Mouse (Mus musculus) myocyte (in vitro differentiated cells): ENCODE results near the gene Fam131a. TPM values are rescaled to one million over a fixed set of nuclear protein-coding genes. Genes with fewer than 3 reads are reported as not detected.
A peak's percentile ranks its signal among the peaks of the same experiment; 100 is the strongest.

Experiments used
- H3K27me3 ChIP-seq: one replicate; pipeline ENCODE4 v1.6.1; 2011; ENCODE audit not compliant: control insufficient read depth, insufficient read depth, insufficient read length
- H3K36me3 ChIP-seq: one replicate; pipeline ENCODE4 v1.6.1; 2011; ENCODE audit not compliant: control insufficient read depth, insufficient read depth
- H3K4me2 ChIP-seq: one replicate; pipeline ENCODE4 v1.6.1; 2011; ENCODE audit warnings: low read depth, control low read depth
- H3K4me3 ChIP-seq: one replicate; pipeline ENCODE4 v1.5.1; 2011; ENCODE audit warnings: mild to moderate bottlenecking, control low read depth, moderate library complexity
- H3K79me2 ChIP-seq: one replicate; pipeline ENCODE4 v1.6.1; 2011; ENCODE audit not compliant: control insufficient read depth, insufficient read depth
- H3ac ChIP-seq: one replicate; pipeline ENCODE4 v1.6.1; 2011; ENCODE audit not compliant: control insufficient read depth, insufficient read length
- CEBPB ChIP-seq: IDR thresholded peaks from 2 replicates; pipeline ENCODE4 v1.6.1; 2011; ENCODE audit warnings: mild to moderate bottlenecking, moderate library complexity; ENCODE audit not compliant: poor library complexity, insufficient read depth, severe bottlenecking
- E2F4 ChIP-seq: IDR thresholded peaks from one replicate; pipeline ENCODE4 v1.6.1; 2011; ENCODE audit warnings: mild to moderate bottlenecking, control low read depth, moderate library complexity; ENCODE audit not compliant: insufficient read depth
- MAX ChIP-seq: IDR thresholded peaks from one replicate; pipeline ENCODE4 v1.6.1; 2011; ENCODE audit warnings: low read depth, mild to moderate bottlenecking, control low read depth
- MYOD1 ChIP-seq, 3 experiments: IDR thresholded peaks; one replicate each; pipeline ENCODE4 v1.6.1; 2011; ENCODE audit warnings: control low read depth in 2 of 3, low read depth in 2 of 3, mild to moderate bottlenecking in 2 of 3, moderate library complexity in 1 of 3; ENCODE audit not compliant: insufficient read length in 2 of 3, control insufficient read depth in 1 of 3
- MYOG ChIP-seq, 3 experiments: IDR thresholded peaks; one replicate each; pipeline ENCODE4 v1.6.1; 2011; ENCODE audit warnings: control low read depth in 2 of 3, low read depth in 2 of 3, mild to moderate bottlenecking in 2 of 3; ENCODE audit not compliant: insufficient read length in 2 of 3, control insufficient read depth in 1 of 3, insufficient read depth in 1 of 3
- POLR2A ChIP-seq: IDR thresholded peaks from one replicate; pipeline ENCODE4 v1.6.1; 2011; ENCODE audit warnings: low read depth, mild to moderate bottlenecking, control low read depth, moderate library complexity; ENCODE audit not compliant: insufficient read length
- POLR2AphosphoS2 ChIP-seq: IDR thresholded peaks from one replicate; pipeline ENCODE4 v1.6.1; 2011; ENCODE audit warnings: low read depth, control low read depth; ENCODE audit not compliant: insufficient read length
- REST ChIP-seq: IDR thresholded peaks from one replicate; pipeline ENCODE4 v1.6.1; 2011; ENCODE audit warnings: mild to moderate bottlenecking, control low read depth, moderate library complexity; ENCODE audit not compliant: insufficient read depth, insufficient read length
- SRF ChIP-seq: IDR thresholded peaks from one replicate; pipeline ENCODE4 v1.6.1; 2011; ENCODE audit warnings: low read depth; ENCODE audit not compliant: control insufficient read depth, insufficient read length
- TCF12 ChIP-seq: IDR thresholded peaks from one replicate; pipeline ENCODE4 v1.6.1; 2011; ENCODE audit warnings: mild to moderate bottlenecking, control low read depth; ENCODE audit not compliant: poor library complexity, insufficient read depth, severe bottlenecking
- TCF3 ChIP-seq: IDR thresholded peaks from one replicate; pipeline ENCODE4 v1.6.1; 2011; ENCODE audit warnings: low read depth, control low read depth; ENCODE audit not compliant: insufficient read length
- USF1 ChIP-seq: IDR thresholded peaks from one replicate; pipeline ENCODE4 v1.6.1; 2011; ENCODE audit warnings: low read depth, mild to moderate bottlenecking, control low read depth, moderate library complexity
- polyA plus RNA-seq: library from polyadenylated mRNA; unstranded; fragments of >200 nt; fragmentation: generic; extraction: Trizol; gene quantifications from one replicate; pipeline ENCODE4 v1.2.1, GENCODE M21; 2012; ENCODE audit warnings: missing spikeins

Fam131a gene
- polyA plus RNA-seq, 1 experiment, result 0.62 TPM

- TF ChIP-seq MAX, result no peak
- no peak for TF ChIP-seq TCF3
- no peak for TF ChIP-seq SRF
- no peak for TF ChIP-seq CEBPB
- no peak for TF ChIP-seq TCF12
- TF ChIP-seq MYOG (IDR thresholded peaks at IDR 0.05; ENCODE audit: control insufficient read depth in 1 of 3, insufficient read depth in 1 of 3, insufficient read length in 2 of 3, low read depth in 2 of 3), result no peak
- no peak for TF ChIP-seq POLR2A
- TF ChIP-seq POLR2AphosphoS2, result no peak
- TF ChIP-seq USF1, result no peak
- no peak for TF ChIP-seq E2F4
- TF ChIP-seq MYOD1 (IDR thresholded peaks at IDR 0.05; ENCODE audit: control insufficient read depth in 1 of 3, insufficient read length in 2 of 3, low read depth in 2 of 3), result no peak
- no peak for TF ChIP-seq REST
- H3K79me2 ChIP-seq, result no peaks in the 10 kb centered on the region
- no peaks in the 10 kb centered on the region for H3K36me3 ChIP-seq
- H3K4me3 ChIP-seq, result no peak overlapping the region
- no peak overlapping the region for H3ac ChIP-seq
- no peaks in the 10 kb centered on the region for H3K27me3 ChIP-seq
- H3K4me2 ChIP-seq, result no peak overlapping the region
These were observed 46.8 kb downstream of the Fam131a start for GRCm38 (mm10) chr16:20739845-20740244.

- peak overlapping the region; percentile 54 for H3K4me2 ChIP-seq
- no peaks in the 10 kb centered on the region for H3K79me2 ChIP-seq
- H3K27me3 ChIP-seq, result peaks cover 7% of the 10 kb centered on the region
- TF ChIP-seq MAX (peak; percentile 25), SRF (no peak), MYOD1 (IDR thresholded peaks at IDR 0.05; ENCODE audit: control insufficient read depth in 1 of 3, insufficient read length in 2 of 3, low read depth in 2 of 3) (peak; percentile 54 to 97 (median 96)), TCF3 (peak; percentile 70), USF1 (no peak), TCF12 (peak; percentile 87), MYOG (IDR thresholded peaks at IDR 0.05; ENCODE audit: control insufficient read depth in 1 of 3, insufficient read depth in 1 of 3, insufficient read length in 2 of 3, low read depth in 2 of 3) (peak; percentile 94 to 98 (median 96)), POLR2A (no peak)
- H3ac ChIP-seq, result no peak overlapping the region
- H3K36me3 ChIP-seq, result no peaks in the 10 kb centered on the region
- H3K4me3 ChIP-seq, result no peak overlapping the region
These were observed 53.6 kb downstream of the Fam131a start for GRCm38 (mm10) chr16:20746641-20747040.

GRCm38 (mm10) chr16:20750518-20750917 is 57.5 kb downstream of the Fam131a start:
- no peak overlapping the region for H3K4me2 ChIP-seq
- peaks cover 7% of the 10 kb centered on the region for H3K27me3 ChIP-seq
- TF ChIP-seq E2F4 (no peak), SRF (no peak), POLR2A (no peak)
- no peak overlapping the region for H3ac ChIP-seq
- no peaks in the 10 kb centered on the region for H3K36me3 ChIP-seq
- H3K79me2 ChIP-seq, result no peaks in the 10 kb centered on the region
- no peak overlapping the region for H3K4me3 ChIP-seq

Other genes with a start within 250 kb of the Fam131a start
- gene Eif2b5, start 194.4 kb upstream of the Fam131a start, polyA plus RNA-seq, result 94.7 TPM
- 32.9 TPM for gene Dvl3, start 176.3 kb upstream of the Fam131a start, polyA plus RNA-seq
- gene Ap2m1, start 157.8 kb upstream of the Fam131a start, polyA plus RNA-seq, result 446 TPM
- 50.2 TPM for gene Abcf3, start 144.7 kb upstream of the Fam131a start, polyA plus RNA-seq
- gene Vwa5b2, start 103.8 kb upstream of the Fam131a start, polyA plus RNA-seq, result 0.04 TPM
- 19.1 TPM for gene Eef1akmt4, start 81.6 kb upstream of the Fam131a start, polyA plus RNA-seq
- gene Gm49333, start 81.6 kb upstream of the Fam131a start, polyA plus RNA-seq, result 0.04 TPM
- 36.8 TPM for gene Alg3, start 81.5 kb upstream of the Fam131a start, polyA plus RNA-seq
- 9.4 TPM for gene Camk2n2, start 72.0 kb upstream of the Fam131a start, polyA plus RNA-seq
- 2.6 TPM for gene Ece2, start 63.4 kb upstream of the Fam131a start, polyA plus RNA-seq
- gene Psmd2, start 41.6 kb upstream of the Fam131a start, polyA plus RNA-seq, result 285 TPM
- 232 TPM for gene Eif4g1, start 24.9 kb upstream of the Fam131a start, polyA plus RNA-seq
- gene Polr2h, start 24.4 kb downstream of the Fam131a start, polyA plus RNA-seq, result 60.5 TPM
- gene Clcn2, start 24.5 kb downstream of the Fam131a start, polyA plus RNA-seq, result 4.4 TPM
- gene Chrd, start 39.9 kb downstream of the Fam131a start, polyA plus RNA-seq, result 14.0 TPM
- 1.4 TPM for gene Thpo, start 41.3 kb downstream of the Fam131a start, polyA plus RNA-seq